Mouse (Mus musculus): ENCODE results near the gene Taf11.

- no peak for TF ChIP-seq CTCF (IDR thresholded peaks at IDR 0.05; ENCODE audit: low read depth)
- TF ChIP-seq EP300 (IDR thresholded peaks at IDR 0.05; ENCODE audit: low read depth), result no peak
Observed at GRCm38 (mm10) chr17:27941698-27942097, 32.1 kb upstream of the Taf11 start.
